Mouse (Mus musculus): ENCODE data around the gene Yod1.

Yod1 gene

DNA sequence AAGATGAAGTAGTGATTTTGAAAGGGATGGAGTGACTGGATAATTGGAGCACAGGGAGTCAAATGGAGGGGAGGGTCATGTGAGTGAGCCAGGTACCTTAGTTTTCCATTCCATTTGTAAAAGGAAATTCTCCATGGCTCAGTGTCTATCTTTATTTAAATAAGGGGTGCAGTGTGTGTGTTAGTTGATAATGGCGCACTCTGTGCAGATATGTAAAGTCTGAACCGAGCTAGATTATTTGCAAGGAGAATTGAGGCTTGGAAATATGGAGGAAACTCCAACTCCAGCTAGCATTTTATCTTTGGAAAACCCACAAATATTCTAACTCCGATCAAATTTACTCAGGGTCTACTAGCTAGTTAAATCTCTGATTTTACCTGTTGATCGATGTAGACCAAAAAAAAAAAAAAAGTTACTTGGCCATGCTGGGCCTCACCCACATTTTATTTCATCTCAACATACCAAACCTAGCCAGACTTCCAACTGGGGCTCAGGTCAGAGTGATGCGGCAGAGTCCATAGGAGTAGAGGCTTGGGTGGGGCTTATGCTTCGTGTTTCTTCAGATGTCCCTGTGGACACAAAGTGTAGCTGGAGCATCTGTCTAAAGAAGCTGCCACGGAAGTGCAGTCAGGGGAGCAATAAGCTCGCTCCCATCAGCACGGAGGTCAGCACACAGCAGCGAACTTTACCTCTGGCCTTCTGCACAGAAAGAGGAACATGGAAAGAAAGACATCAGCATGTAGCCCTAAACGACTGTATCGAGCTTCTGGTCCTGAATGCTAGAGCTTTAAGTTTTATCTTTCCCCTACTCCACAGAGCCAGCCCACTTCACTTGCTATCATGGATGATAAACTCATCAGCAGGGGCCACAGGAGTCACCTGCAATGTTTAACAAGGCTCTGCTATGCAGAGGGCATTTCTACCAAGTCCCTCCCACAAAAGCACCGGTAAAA, 15.9 kb downstream of the Yod1 start:
- no peak for DNase-seq (ENCODE audit: low spot score in 2 of 2)

DNA sequence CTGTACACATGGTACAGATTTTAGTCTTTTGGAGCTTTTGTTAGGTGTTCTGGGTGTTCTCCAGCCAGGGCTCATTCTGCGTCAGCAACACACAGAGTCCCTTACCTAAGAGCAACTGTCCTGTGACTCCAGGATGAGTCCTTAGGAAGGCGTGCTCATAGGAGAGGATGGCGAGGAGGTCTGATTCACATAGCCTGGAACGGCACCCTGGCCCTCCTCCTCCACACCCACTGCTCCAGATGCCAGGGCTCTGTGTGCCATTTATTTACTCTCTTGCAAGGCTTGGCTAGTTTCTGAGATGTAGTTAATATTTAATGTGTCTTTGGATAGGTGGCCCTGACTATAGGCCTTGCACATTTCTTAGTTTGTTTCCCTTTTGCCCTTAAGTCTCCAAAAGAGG, 16.5 kb downstream of the Yod1 start:
- DNase-seq (ENCODE audit: low spot score in 2 of 2): no peak

DNA sequence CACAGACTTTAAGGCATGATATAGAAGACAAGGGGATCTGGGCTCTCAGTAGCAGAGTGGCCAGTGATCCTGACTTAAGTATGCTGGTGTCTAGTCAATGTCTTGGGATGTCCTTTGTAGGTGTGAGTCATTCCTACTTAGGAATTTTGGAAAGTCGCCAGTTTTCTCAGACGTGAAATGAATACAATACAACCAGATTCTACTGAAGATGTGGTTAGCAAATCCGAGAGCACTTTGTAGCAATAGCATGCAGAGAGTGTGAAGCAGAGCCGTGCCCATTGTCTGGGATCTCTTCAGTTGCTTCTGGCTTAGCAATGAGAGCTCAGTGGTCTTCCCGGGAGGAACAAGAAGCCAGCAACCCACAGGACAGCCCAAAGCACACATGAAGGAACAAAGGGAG, 17.3 kb downstream of the Yod1 start:
- DNase-seq (ENCODE audit: low spot score in 2 of 2): no peak

DNA sequence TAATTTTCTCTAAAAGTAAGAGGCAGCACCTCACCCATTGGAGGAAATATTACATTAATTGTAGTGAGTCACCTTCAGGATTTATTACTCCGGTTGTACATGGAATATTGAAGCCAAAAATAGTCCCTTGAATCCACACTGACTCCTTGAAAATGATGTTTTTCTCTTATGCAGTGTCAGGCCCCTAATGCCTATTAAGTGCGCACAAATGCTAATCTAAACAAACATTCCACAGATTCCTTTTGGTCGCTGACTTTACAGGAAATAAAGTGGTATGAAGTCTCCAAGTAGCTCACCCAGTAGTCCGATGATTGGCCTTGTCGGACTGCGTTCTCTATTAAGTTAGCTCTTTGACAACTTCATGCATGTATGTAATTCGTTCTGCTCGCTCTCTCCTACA, 17.7 kb downstream of the Yod1 start:
- DNase-seq (ENCODE audit: low spot score in 2 of 2): no peak

DNA sequence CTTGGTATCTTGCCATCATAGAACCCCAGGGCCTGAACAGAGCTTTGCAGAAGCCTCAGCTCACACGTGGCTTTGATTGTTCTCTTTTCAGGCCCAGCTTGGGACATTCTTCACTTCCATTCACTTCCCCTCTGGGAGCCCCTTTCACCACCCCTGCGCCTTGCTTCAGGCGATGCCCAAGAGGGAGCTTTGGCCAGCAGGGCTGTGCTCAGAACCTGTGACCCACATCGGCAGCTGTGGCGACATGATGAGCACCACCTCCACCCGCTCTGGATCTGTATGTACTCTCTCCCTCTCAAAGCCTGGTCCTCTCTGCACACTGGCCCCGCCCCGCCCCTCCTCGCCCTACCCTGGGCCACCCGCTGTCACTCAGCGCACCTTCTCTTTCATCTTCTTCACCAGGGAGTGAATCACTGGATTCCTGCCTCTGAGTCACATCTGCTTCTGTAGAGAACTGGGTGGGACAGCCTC, 20.3 kb downstream of the Yod1 start:
- no peak for DNase-seq (ENCODE audit: low spot score in 2 of 2)

DNA sequence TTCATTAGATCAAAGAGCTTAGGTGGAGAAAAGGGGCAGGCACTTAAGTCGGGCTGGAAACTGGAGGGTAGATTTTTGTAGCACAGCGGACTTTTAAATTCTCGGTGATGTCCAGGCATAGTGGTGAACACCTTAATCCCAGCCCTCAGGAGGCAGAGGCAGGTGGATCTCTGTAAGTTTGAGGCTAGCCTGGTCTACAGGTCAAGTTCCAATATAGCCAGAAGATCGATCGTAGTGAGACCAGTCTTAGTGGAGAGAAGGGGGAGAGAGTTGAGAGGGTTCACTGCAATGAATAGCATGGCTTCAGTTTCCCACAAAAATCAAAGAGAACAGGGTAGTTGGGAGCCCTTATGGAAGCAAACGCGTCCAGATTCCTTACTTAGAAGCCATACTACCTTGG, 20.8 kb downstream of the Yod1 start:
- DNase-seq (ENCODE audit: low spot score in 2 of 2): no peak

DNA sequence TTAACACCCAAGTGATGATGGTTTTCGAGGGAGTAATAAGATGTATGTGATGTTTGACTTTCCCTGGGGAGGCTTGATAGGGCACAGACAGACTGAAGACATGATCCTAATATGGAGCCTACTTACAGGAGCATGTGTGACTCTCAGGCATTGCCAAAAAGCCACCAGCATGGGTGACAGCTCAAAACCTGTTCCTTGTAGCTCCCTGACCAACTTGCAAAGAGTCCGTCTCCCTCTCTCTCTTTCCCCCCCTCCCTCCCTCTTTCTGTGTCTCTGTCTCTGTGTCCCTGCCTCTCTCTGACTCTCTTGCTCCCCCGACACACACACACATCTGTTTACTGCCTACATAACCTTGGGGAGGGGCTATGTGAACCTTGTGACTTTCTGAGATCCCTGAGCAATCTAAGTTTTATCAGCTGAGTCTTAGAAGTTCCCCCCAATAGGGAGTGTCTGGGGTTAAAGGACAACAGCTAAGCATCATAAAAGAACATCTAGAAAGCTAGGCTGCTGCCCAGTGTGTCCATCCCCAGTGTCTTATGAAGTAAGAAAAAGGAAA, 21.5 kb downstream of the Yod1 start:
- DNase-seq (ENCODE audit: low spot score in 2 of 2): no peak

DNA sequence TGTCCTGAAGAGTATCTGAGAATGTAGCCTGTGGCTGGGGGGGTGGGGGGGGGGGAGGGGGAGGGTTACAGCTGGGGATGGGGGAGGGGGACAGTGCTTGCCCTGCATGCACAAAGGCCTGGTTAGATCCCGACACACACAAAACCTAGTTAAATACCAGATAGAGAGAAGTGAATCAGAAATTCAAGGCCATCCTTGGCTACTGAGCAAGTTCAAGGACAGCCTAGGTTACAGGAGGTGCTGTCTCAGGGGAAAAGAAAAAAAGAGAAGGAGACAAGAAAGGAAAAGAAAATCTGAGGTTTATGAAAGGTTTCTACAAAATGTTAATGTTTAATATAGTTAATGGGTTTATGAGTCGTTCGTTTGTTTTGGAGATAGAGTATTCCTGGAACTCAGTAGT, 22.5 kb downstream of the Yod1 start:
- no peak for DNase-seq (ENCODE audit: low spot score in 2 of 2)

DNA sequence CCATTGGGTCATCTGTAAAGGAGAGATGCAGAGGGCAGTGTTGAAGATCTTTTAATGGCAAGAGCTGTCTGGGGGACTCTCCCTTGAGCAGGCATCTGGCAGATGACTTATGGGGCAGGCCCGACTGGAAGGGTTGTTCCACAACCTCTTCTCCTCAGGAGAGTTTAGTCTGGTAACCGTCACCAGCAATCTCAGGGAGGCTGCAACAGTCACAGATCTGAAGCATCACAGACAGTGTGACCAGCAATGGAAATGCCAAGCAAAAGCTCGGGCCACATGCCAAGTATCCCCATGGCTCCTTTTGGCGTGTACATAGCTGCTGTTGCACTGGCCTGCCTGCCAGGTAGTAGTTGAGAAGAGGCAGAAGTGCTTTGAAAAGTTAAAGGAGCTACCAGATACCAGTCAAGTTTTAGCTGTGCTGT, 23.1 kb downstream of the Yod1 start:
- peak in 1 of 2 experiments; percentile 44 for DNase-seq (ENCODE audit: low spot score in 2 of 2)

DNA sequence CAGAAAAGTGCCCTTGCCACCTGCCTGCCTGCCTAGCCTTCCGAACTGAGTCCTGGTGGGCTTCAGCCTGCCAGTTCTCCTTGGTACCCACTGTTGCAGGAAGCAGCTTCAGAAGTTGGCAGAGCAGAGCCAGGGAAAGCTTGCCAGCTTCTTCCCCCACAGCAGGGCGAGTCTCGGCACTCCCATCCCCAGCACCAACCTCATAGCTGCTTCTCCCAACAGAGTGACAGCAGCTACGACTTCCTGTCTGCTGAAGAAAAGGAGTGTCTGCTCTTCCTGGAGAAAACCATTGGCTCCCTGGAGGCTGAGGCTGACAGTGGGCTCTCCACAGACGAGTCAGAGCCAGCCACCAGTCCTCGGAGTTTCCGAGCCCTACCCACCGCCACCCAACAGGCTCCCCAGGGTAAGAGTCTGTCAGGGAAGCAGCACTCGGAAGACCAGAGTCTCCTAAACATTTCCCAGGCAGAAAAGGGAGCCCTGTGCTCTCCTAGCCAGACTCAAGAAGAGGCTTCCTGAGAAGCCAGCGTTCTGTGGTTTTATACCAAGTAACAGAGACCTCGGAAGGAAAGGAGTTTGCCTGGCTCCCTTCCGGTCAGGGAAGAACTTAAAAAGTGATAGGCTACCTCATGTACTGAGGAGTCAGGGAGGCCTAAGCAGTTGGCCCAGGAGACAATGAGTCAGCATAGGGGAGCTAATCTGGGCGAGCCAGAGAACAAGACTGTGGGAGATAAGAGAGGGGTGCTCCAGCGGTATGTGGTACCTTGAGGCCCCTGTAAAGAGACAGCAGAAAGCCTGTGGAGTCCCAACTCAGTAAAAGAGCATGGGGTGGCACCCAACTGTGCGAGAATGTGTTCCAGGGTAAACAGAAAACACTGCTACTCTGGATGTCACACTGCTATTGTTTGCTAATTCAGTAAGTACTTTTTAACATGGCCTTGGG, 23.9 kb downstream of the Yod1 start:
- peak; percentile 75 to 80 for DNase-seq (ENCODE audit: low spot score in 2 of 2)

DNA sequence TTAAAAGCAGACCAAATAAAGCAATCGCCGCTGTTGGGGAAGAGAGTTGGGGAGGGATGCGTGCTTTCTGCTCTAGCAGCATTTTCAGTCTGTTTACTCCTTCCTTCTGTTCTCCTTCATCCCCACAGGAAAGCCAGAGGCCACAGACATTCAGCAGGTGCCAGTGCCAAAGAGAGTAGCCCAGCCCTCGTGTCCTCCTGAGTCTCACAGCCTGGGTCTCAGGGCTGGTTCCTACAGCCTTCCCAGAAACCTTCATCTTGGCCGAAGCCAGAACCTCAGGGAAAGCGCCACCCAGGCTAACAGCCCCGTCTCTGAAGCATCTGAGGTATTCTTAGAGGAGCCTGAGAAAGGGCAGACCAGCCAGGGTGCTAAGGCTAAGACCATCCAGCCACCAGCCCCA, 25.1 kb downstream of the Yod1 start:
- no peak for DNase-seq (ENCODE audit: low spot score in 2 of 2)

DNA sequence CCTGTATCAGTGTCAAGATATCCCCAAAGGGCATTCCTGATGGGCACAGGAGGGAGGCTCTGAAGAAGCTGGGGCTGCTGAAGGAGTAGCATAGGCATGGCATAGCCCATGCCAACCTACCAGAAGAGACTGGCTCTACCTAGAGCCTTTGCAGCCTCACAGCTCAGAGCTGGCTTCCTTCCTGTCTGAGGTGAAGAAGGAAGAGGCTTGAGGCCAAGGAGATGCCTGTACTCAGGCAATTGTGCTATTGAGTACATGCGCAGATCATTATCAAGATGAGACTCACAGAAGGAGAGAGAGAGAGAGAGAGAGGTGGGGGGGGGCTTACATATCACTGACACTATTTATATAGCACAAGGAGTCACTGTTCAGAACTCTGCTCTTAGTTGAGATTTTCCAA, 26.6 kb downstream of the Yod1 start:
- no peak for DNase-seq (ENCODE audit: low spot score in 2 of 2)

DNA sequence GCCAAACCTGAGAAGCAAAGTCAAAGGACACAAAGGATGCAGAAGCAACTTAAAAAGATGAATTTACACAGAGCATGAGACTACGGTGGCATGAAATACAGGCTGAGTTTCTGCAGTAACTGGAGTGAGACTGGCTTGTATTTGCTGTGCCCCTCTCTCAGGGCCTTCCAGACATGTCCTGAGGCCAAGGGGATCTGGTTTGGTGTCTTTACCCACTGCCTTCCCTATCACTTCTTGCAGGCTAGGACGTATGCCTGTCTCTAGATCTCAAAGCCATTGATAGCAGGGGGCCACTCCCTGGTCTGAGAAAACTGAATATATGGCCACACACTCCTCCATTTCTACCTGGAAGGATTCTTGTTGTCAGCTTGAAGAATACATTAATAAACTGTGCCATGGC, 27.1 kb downstream of the Yod1 start:
- no peak for DNase-seq (ENCODE audit: low spot score in 2 of 2)

DNA sequence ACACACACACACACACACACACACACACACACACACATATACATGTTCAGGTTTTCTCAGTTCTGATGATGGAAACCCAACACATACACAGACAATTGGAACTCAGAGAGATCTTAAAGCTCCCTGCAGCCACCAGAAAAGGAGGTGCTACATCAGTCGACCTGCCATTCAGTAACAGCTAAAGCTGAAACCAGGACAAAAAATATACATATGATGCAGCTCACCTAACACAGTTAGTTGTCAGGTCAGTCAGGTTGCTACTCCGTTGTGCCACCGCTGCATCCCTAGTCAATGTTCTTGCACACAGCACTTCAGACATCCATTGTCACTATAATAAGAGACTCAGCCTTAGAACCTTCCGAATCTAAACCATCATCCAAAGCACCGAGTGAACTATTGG, 27.8 kb downstream of the Yod1 start:
- DNase-seq (ENCODE audit: low spot score in 2 of 2): no peak

DNA sequence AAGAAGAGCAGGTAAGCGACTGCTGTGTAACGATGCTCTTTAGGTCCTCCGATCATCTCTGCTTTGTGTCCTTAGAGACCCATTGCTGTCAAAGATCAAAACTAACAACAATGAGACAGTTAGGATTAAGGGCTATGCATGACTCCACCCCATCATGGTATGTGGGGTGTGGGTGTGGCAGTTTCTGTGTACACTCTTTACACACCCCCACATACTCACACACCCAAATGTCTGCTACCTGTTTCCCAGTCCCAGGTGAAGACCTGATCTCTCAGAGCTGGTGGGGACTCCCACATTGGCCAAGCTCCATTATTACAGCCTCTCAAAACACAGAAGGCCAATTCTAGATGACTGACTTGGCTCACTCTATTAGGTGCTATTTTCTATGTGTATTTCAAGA, 28.5 kb downstream of the Yod1 start:
- no peak for DNase-seq (ENCODE audit: low spot score in 2 of 2)

DNA sequence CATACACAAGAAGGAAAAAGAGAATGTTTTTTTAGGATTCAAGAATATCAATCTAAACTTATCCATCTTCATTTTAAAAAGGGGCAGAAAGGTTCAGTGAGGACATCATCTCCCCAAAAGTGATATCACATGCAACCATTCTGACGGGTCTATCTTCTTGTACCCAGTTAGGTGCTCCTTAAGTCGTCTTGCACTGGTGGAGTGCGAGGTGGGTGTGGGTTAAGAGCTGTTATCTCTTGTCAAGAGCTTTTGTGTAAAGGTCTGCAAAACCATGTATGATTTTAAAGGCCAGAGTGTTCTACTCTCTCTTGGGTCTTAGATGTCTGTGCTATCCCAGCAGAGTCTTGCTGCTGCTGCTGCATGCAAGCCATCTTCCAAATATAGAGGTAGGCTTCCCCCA, 29.7 kb downstream of the Yod1 start:
- DNase-seq (ENCODE audit: low spot score in 2 of 2): no peak

DNA sequence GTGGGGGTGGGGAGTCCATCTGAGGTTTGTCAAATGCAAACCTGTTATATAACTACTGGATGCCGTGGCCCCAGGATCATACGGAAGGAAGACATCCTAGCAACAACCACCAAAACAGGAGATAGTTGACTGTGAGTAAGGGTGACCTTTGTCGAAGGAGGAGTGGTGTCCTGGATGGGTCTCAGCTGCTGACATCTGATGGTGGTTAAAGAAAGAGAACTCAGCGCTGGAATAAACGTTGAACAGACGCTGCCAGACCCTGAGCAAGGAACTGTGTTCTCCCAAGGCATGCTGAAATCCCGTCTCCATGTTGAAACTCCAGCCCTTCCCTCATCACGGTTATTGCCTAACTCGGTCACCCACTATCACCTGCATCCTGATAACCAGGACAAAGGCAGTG, 42.6 kb downstream of the Yod1 start:
- no peak for DNase-seq (ENCODE audit: low spot score in 2 of 2)

DNA sequence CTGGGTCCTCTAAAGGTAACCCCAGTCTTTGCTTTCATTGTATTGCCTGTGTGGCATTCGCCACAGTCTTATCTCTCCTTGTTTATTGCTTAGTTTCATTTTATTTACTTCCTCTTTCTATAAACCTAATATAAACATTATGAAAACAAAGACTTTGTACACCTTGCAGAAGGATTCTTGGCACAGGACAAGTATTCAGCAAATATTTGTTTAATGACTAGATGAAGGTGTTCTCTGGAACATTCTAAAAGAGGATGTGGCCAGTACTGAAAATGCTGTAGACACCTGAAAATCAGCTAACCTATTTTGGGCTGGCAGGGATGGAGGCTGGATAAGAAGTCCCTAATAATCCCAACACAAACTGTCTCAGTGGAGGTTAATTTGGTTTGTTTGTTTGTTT, 44.5 kb downstream of the Yod1 start:
- DNase-seq (ENCODE audit: low spot score in 2 of 2): no peak

DNA sequence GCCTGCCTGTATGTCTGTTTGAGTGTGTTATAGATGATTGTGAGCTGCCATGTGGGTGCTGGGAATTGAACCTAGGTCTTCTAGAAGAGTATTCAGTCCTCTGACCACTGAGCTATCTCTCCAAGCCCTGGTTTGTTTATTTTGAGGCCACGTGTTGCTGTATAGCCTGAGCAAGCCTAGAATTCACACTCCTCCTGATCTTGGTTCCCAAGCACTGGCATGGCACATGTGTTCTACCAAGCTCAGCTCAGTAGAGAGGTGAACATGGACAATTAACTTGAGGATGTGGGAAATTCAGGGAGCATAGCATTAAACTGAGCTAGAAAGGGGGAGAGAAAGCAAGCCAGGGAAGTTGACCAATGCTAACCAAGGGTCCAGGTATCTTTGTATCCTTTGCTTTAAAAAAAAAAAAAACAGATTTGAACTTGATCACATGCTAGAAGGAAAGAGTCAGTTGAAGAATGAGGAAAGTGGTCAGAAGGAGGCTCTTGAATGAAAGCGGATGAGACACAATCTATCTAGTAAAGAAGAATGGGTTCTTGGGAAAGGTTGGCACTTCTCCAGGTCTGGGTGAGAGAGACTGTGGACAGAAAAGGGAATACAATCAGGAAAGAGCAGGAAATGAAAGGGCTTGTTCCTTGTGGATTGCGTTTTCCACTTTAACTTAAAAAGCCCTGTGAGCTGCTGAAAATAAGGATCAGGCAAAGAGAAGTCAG, 45.1 kb downstream of the Yod1 start:
- DNase-seq (ENCODE audit: low spot score in 2 of 2): no peak

DNA sequence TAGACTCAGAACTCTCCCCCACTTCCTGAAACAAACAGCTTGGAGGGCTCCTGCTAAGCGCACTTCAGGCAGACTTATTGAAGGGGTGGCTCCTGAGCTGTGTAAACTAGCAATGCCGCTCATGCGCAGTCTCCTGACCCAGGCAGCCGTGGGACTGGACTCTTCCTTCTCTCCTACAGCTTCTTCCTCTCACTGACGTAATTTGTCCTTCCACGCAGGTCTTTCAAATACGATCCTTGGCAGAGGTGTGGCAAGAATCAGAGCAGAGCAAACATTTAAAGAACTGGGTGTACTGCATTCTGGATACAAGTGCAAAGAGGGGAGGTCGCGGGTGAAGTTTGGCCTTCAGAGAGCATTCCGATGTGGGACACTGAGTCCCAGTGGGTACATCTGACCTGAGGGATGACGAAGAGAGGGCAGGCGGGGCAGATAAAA, 46.9 kb downstream of the Yod1 start:
- no peak for DNase-seq (ENCODE audit: low spot score in 2 of 2)

DNA sequence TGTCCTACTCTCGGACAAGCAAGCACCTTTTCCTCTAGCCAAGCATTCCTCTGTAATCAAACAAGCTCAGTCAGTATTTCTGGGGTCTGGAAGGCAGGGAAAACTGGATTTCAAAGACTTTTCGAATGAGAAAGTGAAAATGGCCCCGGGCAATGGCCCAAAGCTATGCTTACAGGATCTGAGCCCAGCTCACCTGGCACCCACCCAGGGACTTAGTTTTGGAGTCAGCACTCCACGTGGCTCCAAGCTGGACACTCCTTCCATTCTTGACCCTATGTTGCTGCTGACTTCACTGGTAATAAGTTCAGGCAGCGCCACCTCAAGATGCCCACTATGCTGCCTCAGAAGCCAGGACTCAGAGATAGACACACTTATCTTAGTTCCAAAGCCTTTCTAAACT, 49.9 kb downstream of the Yod1 start:
- DNase-seq (ENCODE audit: low spot score in 2 of 2): peak in 1 of 2 experiments; percentile 43

DNA sequence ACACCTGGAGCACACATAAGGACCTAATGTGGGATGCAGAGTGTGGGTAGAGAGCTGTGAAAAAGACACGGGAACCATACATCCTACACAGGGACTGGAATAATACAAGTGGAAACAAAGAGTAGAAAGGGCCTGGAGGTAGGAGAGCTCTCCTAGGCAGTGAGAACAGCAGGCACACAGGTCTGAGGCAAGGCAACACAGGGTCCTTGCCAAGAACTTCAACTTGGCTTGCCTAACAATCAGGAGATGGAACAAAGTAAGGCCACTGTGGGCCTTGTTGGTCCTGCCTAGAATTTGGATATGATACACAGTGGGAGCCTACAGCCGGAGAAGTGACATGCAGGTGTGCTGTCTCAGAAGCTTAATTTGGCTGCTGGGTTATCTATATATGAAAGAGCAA, 52.8 kb downstream of the Yod1 start:
- DNase-seq (ENCODE audit: low spot score in 2 of 2): no peak
